Comparison of ENCODE assay signal across 9 mouse cellular contexts in the genomic region with DNA sequence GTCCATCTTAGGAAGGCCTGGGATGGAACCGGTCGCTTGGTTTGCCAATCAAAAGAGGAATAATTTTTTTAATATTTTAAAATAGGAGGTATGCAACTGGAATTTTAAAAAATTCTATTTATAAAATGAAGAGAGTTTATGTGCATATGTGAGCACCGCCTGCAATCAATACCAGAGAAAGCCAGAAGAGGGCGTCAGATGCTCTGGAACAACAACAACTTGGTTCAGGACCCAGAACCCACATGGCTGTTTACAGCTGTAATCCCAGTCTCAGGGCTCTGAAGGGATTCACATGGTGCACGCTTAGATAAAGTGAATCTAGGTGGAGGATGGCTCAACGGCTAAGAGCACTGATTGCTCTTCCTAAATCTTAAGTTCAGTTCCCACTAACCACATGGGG. TPM values are rescaled to one million over a fixed set of nuclear protein-coding genes. Genes with fewer than 3 reads are reported as not detected.
DNase-seq lines count a peak whose midpoint lies in the region; ATAC-seq and TF ChIP-seq lines count a peak whose summit lies in the region.
"Had no signal": no experiment of that assay in that cellular context is flagged by ENCODE, and none has a peak within 500 bp of the region (broad histone marks: within the 10 kb centered on the region; RNA-seq: fewer than 3 reads in every experiment).

No protein-coding gene starts in this region.

- no peaks in the 10 kb centered on the region for H3K27me3 ChIP-seq in hindbrain, embryonic 11.5 days (ENCODE audit: control insufficient read depth, insufficient read depth, low read length)
- H3K27me3 ChIP-seq in hindbrain, embryonic 12.5 days = no peaks in the 10 kb centered on the region
- no peaks in the 10 kb centered on the region for H3K27me3 ChIP-seq in thymus, adult 2 months (ENCODE audit: control insufficient read depth, insufficient read depth, low read length)
- H3K27me3 ChIP-seq: limb, embryonic 12.5 days had no signal

- no peaks in the 10 kb centered on the region for H3K9me3 ChIP-seq in hindbrain, embryonic 11.5 days (ENCODE audit: control insufficient read depth, low read length)
- H3K9me3 ChIP-seq in hindbrain, embryonic 12.5 days (replicated peaks) = no peaks in the 10 kb centered on the region
- H3K9me3 ChIP-seq: limb, embryonic 12.5 days had no signal

- H3K4me2 ChIP-seq in hindbrain, embryonic 11.5 days (replicated peaks; ENCODE audit: low read depth, low read length) = no peak overlapping the region
- H3K4me2 ChIP-seq in hindbrain, embryonic 12.5 days (replicated peaks) = no peak overlapping the region
- H3K4me2 ChIP-seq: limb, embryonic 12.5 days had no signal

- H3K27ac ChIP-seq in hindbrain, embryonic 11.5 days (ENCODE audit: low read depth, low read length) = no peak overlapping the region
- no peak overlapping the region for H3K27ac ChIP-seq in hindbrain, embryonic 12.5 days
- H3K27ac ChIP-seq in thymus, adult 2 months (ENCODE audit: control insufficient read depth, insufficient read depth, low read length) = no peak overlapping the region
- H3K27ac ChIP-seq: limb, embryonic 12.5 days had no signal

- no peak for ATAC-seq in hindbrain, embryonic 11.5 days (ENCODE audit: low FRiP score)
- ATAC-seq in hindbrain, embryonic 12.5 days (ENCODE audit: low FRiP score) = no peak

- peak; percentile 70 for DNase-seq in hindbrain, embryonic 11.5 days (ENCODE audit: low spot score)
- peak; percentile 31 for DNase-seq in thymus, adult 2 months
- DNase-seq in thymus, adult 18-20 months = no peak
- peak; percentile 21 for DNase-seq in c-Kit-positive CD71-positive TER-119-positive erythroid progenitor cells, embryonic 14.5 days (ENCODE audit: low spot score)
- DNase-seq in mesoderm, embryonic 11.5 days (ENCODE audit: low read depth, low spot score) = peak; percentile 53
- DNase-seq in urinary bladder, postnatal 10 days (ENCODE audit: low spot score) = no peak
- no peak for DNase-seq in yolk sac, embryonic 10.5 days (ENCODE audit: low spot score)

- peaks cover 13% of the 10 kb centered on the region; the same call in 1 of the 2 replicates for H3K36me3 ChIP-seq in hindbrain, embryonic 11.5 days (ENCODE audit: control insufficient read depth, insufficient read depth, low read length)
- H3K36me3 ChIP-seq in hindbrain, embryonic 12.5 days = peaks cover 81% of the 10 kb centered on the region
- H3K36me3 ChIP-seq in thymus, adult 2 months (ENCODE audit: control insufficient read depth, insufficient read depth, low read length) = peaks cover 92% of the 10 kb centered on the region

- H3K9ac ChIP-seq in hindbrain, embryonic 11.5 days (ENCODE audit: low read depth, low read length) = no peak overlapping the region
- H3K9ac ChIP-seq in hindbrain, embryonic 12.5 days = no peak overlapping the region
- H3K9ac ChIP-seq: limb, embryonic 12.5 days had no signal

- TF ChIP-seq CTCF in thymus, adult 2 months (IDR thresholded peaks at IDR 0.05; ENCODE audit: borderline replicate concordance, control insufficient read depth, extremely low read depth, insufficient read depth, low read length, poor library complexity) = no peak

- TF ChIP-seq POLR2A in thymus, adult 2 months (IDR thresholded peaks at IDR 0.05; ENCODE audit: control insufficient read depth, extremely low read depth, insufficient read depth, low read length, poor library complexity) = no peak

- WGBS in hindbrain, embryonic 11.5 days = 86% methylated on average over 6 of the region's 6 CpGs
- WGBS in hindbrain, embryonic 12.5 days = 83% methylated on average over 6 of the region's 6 CpGs
- 94% methylated on average over 6 of the region's 6 CpGs for WGBS in thymus, adult 2 months

- no peaks in the 10 kb centered on the region for H3K4me1 ChIP-seq in hindbrain, embryonic 11.5 days (replicated peaks; ENCODE audit: control insufficient read depth, insufficient read depth, low read length)
- no peaks in the 10 kb centered on the region for H3K4me1 ChIP-seq in hindbrain, embryonic 12.5 days
- no peaks in the 10 kb centered on the region for H3K4me1 ChIP-seq in thymus, adult 2 months (replicated peaks; ENCODE audit: control insufficient read depth, insufficient read depth, low read length)
- H3K4me1 ChIP-seq: limb, embryonic 12.5 days had no signal

- no peak overlapping the region for H3K4me3 ChIP-seq in hindbrain, embryonic 11.5 days (ENCODE audit: low read depth, low read length)
- H3K4me3 ChIP-seq in hindbrain, embryonic 12.5 days = no peak overlapping the region
- H3K4me3 ChIP-seq in thymus, adult 2 months (ENCODE audit: control insufficient read depth, insufficient read depth, low read length) = no peak overlapping the region
- H3K4me3 ChIP-seq: limb, embryonic 12.5 days had no signal

RNA-seq across cellular contexts. Expression of gene Fgfbp3, which starts 36.3 kb away (rescaled TPM):
- 28.3 and 33.0 TPM in 2 replicates for polyA plus RNA-seq in hindbrain, embryonic 11.5 days (2014; fragmentation: Nextera tagmentation; extraction: Ambion mirVana)
- 42.7 and 49.9 TPM in 2 replicates for polyA plus RNA-seq in hindbrain, embryonic 12.5 days (2016; fragmentation: Nextera tagmentation; extraction: Ambion mirVana)
- 7.1 and 10.5 TPM in 2 replicates for polyA plus RNA-seq in thymus, adult 2 months (2012; rRNA removed)

RNA-seq across cellular contexts. Expression of gene Btaf1, which starts 42.8 kb away (rescaled TPM):
- 19.0 and 20.2 TPM in 2 replicates for polyA plus RNA-seq in hindbrain, embryonic 11.5 days (2014; fragmentation: Nextera tagmentation; extraction: Ambion mirVana)
- 17.2 and 17.6 TPM in 2 replicates for polyA plus RNA-seq in hindbrain, embryonic 12.5 days (2016; fragmentation: Nextera tagmentation; extraction: Ambion mirVana)
- 9.0 and 9.8 TPM in 2 replicates for polyA plus RNA-seq in thymus, adult 2 months (2012; rRNA removed)

RNA-seq across cellular contexts. Expression of gene Tnks2, which starts 49.1 kb away (rescaled TPM):
- polyA plus RNA-seq in hindbrain, embryonic 11.5 days (2014; fragmentation: Nextera tagmentation; extraction: Ambion mirVana) = 80.8 and 91.1 TPM in 2 replicates
- 99.6 and 99.9 TPM in 2 replicates for polyA plus RNA-seq in hindbrain, embryonic 12.5 days (2016; fragmentation: Nextera tagmentation; extraction: Ambion mirVana)
- polyA plus RNA-seq in thymus, adult 2 months (2012; rRNA removed) = 46.0 and 52.9 TPM in 2 replicates

Comparison
In these comparisons a context has a peak if more than half of its experiments do, and no peak if none do; other contexts are left out.
1. DNase-seq: peak in hindbrain, embryonic 11.5 days (single experiment), thymus, adult 2 months (single experiment), c-Kit-positive CD71-positive TER-119-positive erythroid progenitor cells, embryonic 14.5 days (single experiment) and mesoderm, embryonic 11.5 days (single experiment); none in thymus, adult 18-20 months (0 of 2), urinary bladder, postnatal 10 days (single experiment) and yolk sac, embryonic 10.5 days (single experiment).